Mouse (Mus musculus): ENCODE measurements at regions not wholly inside any gene's neighbourhood (a gene's known extent, or its start where the extent isn't known, plus 50 kb on each side); places are given as distances from the start of the nearest gene placed in this dataset.

DNA sequence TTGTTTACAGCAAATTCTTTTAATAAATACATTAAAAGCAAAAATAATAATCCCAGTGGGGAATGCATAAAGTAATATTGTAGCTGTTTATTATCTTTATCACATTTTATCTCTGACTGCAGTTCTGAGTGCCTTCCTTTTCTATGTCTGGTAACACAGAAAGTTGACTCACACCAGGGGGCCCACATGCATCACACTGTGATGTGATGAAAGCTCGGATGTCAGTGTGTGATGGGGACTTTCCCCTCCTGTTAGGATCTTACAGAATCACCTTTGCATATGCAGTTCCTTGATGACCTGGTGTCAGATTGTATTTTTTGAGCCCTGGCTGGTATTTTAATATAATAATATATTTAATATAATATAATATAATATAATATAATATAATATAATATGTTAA is 95.5 kb downstream of the Arrdc4 start:
- TF ChIP-seq POLR2A (IDR thresholded peaks at IDR 0.05; ENCODE audit: extremely low read depth, insufficient read depth, low read length) (no peak), CTCF (IDR thresholded peaks at IDR 0.05; ENCODE audit: low read depth, low read length) (no peak)

Data from liver, adult 2 months (tissue).